Mouse (Mus musculus) kidney, adult 10 weeks (tissue): ENCODE data around the gene Scml4. TPM values are rescaled to one million over a fixed set of nuclear protein-coding genes. Genes with fewer than 3 reads are reported as not detected.

Experiments used
- polyA plus RNA-seq: library from polyadenylated mRNA; stranded (reverse); fragments of 350-450 nt; fragmentation: Illumina TruSeq; extraction: RNeasy Lipid Tissue Mini Kit (QIAGEN cat#74804); gene quantifications from one replicate; pipeline ENCODE4 v1.2.3, GENCODE M21; 2014; ENCODE audit warnings: low read depth, low replicate concordance

Scml4 gene
- polyA plus RNA-seq, result 0.85 TPM

GRCm38 (mm10) chr10:42860159-42860911 lies at the start of gene Scml4:
TSS of gene Scml4 (plus strand) at chr10:42860370.

Other genes starting within 250 kb of the Scml4 start
- 124 TPM for gene Sec63, start 98.9 kb upstream of the Scml4 start, polyA plus RNA-seq